Mouse (Mus musculus) NIH3T3 (cell line): ENCODE data around the gene Stn1.

Source experiments
- DNase-seq: peaks from one replicate; pipeline ENCODE4 v3.0.0-alpha.2; 2012; ENCODE audit warnings: low read depth

Stn1 gene

GRCm38 (mm10) chr19:47542441-47542840 is 5.1 kb upstream of the Stn1 start:
- DNase-seq: no peak

GRCm38 (mm10) chr19:47538801-47539200 is 1.5 kb upstream of the Stn1 start:
- peak; percentile 60 for DNase-seq

GRCm38 (mm10) chr19:47537879-47538278 is 572 bp upstream of the Stn1 start:
- peak; percentile 36 for DNase-seq

- DNase-seq: peak; percentile 99
Measured at GRCm38 (mm10) chr19:47536521-47537299, 597 bp downstream of the Stn1 start.

- DNase-seq: peak; percentile 76
Measured at GRCm38 (mm10) chr19:47534131-47534530, 3.2 kb downstream of the Stn1 start.

DNA sequence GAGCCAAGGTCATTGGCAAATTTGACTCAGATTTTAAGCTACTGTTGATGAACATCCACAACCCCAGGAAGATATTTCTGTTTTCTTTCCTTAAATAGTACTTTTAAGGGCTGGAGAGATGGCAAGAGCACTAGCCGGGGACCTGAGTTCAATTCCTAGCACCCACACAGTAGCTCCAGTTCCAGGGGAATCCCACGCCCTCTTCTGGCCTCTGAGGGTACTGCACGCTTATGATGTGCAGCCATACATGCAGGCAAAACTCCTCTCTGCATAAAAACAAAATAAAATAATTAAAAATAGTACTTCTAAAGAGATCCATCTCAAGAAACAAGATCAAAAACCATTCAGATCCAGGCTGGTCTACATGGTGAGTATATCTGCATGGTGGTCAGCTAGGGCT is 4.9 kb downstream of the Stn1 start:
- no peak for DNase-seq

DNA sequence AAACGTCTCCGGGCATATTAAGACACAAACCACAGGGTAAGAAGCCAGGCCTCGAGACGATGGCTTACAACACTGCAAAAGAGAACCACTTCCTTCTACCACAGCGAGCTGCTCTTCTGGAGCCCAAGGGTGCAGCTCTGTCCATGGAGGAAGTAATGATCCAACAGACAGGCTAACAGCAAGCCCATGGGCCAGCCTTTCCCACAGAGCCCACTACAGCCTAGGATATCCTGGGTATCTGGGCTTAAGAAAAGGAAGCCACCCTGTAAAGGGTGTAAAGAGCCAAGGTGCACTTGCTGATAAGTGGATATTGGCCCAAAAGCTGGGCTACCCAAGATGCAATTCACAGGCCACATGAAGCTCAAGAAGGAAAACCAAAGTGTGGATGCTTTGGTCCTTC is 6.0 kb downstream of the Stn1 start:
- DNase-seq: no peak

DNA sequence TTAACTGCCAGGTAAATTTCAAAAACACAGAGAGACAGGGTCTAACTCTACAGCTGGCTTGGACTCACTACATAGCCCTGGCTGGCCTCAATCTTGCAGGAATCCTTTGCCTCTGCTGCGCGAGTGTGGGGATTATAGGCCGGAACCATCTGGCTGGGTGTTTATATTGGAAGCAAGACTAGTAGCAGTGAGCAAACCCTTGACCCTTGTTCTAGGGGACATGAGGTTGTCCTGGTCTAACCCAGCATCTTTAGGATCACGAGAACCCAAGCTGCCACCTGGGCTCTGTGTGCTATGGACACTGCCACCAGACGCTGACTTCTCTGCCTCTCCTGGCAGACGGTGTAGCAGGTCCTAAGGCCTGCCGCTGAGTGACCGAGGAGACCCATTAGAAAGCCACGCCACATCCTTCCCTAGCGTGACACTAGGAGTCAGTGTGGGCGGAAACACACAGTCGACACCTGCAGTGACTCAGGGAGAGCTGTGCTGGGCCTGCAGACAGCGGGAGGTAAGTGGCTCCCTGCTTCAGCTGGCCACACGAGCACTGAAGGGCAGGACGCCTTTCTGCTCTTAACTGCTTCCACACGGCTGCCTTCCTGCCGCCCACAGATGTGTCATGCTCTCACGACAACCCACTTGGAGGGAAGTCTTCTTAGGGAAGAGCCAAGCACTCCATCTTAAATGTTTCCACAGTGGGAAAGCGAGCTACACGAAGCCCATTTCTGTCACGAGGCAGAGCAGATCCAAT is 10.9 kb downstream of the Stn1 start:
- peak; percentile 65 for DNase-seq

DNA sequence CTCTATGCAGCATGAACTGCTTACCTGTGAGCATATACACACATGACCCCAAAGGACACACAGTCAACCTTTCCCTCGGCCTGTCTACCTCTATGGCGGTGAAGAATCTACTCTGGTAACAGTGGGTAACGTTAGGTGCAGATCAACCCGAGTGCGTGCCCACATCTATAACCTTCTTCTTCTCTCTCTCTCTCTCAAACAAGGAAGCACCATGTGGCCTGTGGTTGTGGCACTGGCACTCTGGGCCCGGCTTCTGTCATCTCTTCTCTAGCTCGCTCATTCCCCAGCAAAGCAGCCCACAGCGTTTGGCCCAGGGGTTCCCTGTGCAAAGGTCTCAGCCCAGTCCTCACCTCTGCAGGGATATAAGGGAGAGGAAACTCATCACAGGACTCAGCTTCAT is 12.4 kb downstream of the Stn1 start:
- no peak for DNase-seq

GRCm38 (mm10) chr19:47521403-47521802 is 15.9 kb downstream of the Stn1 start:
- DNase-seq: no peak

- no peak for DNase-seq
Measured at GRCm38 (mm10) chr19:47519163-47519893, 18.0 kb downstream of the Stn1 start.

GRCm38 (mm10) chr19:47518475-47519162 is 18.7 kb downstream of the Stn1 start:
- DNase-seq: no peak

GRCm38 (mm10) chr19:47517570-47517969 is 19.7 kb downstream of the Stn1 start:
- peak; percentile 33 for DNase-seq

- no peak for DNase-seq
Measured at GRCm38 (mm10) chr19:47516879-47517278, 20.4 kb downstream of the Stn1 start.

DNA sequence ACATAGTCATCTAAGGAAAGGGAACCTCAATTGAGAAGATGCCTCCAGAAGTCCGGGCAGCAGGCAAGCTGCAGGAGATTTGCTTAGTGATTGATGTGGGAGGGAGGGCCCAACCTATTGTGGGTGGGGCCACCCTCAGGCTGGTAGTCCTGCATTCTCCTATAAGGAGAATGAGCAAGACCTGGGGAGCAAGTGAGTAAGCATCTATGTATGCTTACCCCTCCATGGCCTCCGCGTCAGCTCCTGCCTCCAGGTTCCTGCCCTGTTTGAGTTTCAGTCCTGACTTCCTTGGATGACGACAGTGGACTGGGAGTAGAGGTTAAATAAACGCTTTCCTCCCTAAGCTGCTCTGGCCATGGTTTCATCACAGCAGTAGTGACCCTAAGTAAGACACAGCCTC is 22.2 kb downstream of the Stn1 start:
- DNase-seq: peak; percentile 87

- DNase-seq: no peak
Measured at GRCm38 (mm10) chr19:47513618-47513897, 23.7 kb downstream of the Stn1 start.

DNA sequence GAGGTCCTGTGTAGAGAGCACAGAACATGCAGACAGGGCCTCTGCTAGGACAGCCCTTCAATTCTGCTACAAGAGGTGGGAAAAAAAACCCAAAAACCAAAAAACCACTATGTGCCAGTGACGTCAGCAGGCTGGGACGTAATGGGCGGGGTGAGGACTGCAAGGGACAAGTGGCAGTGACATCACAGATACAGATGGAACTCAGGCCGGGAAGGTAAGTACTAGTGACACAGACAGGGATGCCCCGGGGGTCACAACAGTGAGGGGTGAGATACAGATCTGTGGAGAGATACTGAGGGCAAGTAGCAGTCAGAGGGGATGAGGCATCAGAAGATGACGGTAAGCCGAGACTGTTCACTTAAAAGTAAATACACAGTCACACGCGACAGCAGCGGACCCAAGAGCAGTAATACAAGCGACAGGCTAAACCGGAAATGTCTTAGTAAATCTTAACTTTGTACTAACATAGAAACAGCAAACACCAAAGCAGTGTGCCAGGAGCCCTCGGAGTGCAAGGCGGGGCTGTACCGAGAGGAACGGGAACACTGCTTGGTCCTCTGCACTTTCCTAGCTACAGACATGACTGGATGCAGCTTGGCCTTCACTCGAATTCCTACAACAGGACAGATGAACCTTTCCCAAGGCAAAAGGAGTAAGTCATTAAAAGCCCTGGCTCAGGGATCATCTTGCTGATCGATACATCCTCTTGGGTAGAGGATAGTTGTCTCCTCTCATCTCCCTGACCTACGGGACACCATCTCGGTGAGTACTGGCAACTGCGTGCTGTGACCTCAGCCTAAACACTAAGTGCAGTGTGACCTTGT is 24.3 kb downstream of the Stn1 start:
- no peak for DNase-seq

DNA sequence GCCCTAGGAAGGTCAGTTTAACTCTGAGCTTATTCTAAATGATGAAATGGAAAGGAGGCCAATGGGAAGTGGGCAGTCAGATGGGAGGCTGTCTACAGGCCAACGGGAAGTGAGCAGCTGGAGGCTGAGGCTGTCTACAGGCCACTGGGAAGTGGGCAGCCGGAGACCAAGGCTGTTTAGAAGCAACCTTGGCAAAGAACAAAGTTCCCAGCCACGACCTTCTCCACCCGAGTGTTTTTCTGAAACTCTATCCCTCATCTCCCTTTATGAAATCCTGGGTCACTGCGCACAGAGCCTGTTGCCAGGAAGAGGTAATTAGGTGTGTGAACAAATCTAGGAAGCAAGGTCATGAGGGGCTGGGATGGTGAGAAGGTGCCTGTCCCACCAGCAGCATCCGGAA is 25.3 kb downstream of the Stn1 start:
- DNase-seq: no peak

- no peak for DNase-seq
Measured at GRCm38 (mm10) chr19:47511294-47511675, 26.0 kb downstream of the Stn1 start.

GRCm38 (mm10) chr19:47510473-47511293 is 26.6 kb downstream of the Stn1 start:
- peak; percentile 71 for DNase-seq

GRCm38 (mm10) chr19:47510135-47510472 is 27.2 kb downstream of the Stn1 start:
- DNase-seq: no peak
